Mouse (Mus musculus) midbrain, embryonic 15.5 days (tissue): ENCODE measurements around the gene Tcf7l1. TPM values are rescaled to one million over a fixed set of nuclear protein-coding genes. Genes with fewer than 3 reads are reported as not detected.

Source experiments
- ATAC-seq: fragments of 200-750 bp; cut with Nextera tagmentation; replicated peaks from 2 replicates; pipeline ENCODE4 v1.8.0; 2017; ENCODE audit warnings: moderate TSS enrichment
- H3K27ac ChIP-seq: fragments of 300-500 bp; sonication (generic); 2 replicates; pipeline ENCODE4 v1.5.1; 2015; ENCODE audit warnings: mild to moderate bottlenecking, inconsistent platforms
- H3K27me3 ChIP-seq: fragments of 300-500 bp; sonication (generic); replicated peaks from 2 replicates; pipeline ENCODE4 v1.6.1; 2015; ENCODE audit warnings: inconsistent platforms
- H3K36me3 ChIP-seq: fragments of 300-500 bp; sonication (generic); replicated peaks from 2 replicates; pipeline ENCODE4 v1.6.1; 2015; ENCODE audit warnings: inconsistent platforms
- H3K4me1 ChIP-seq: fragments of 300-500 bp; sonication (generic); 2 replicates; pipeline ENCODE4 v1.6.1; 2015; ENCODE audit warnings: inconsistent platforms
- H3K4me2 ChIP-seq: fragments of 300-500 bp; sonication (generic); 2 replicates; pipeline ENCODE4 v1.6.1; 2015; ENCODE audit warnings: inconsistent platforms, mild to moderate bottlenecking, moderate library complexity
- H3K4me3 ChIP-seq: fragments of 300-500 bp; sonication (generic); 2 replicates; pipeline ENCODE4 v1.5.1; 2015; ENCODE audit warnings: mild to moderate bottlenecking, inconsistent platforms
- H3K9ac ChIP-seq: fragments of 300-500 bp; sonication (generic); 2 replicates; pipeline ENCODE4 v1.6.1; 2015; ENCODE audit warnings: mild to moderate bottlenecking, inconsistent platforms
- H3K9me3 ChIP-seq: fragments of 300-500 bp; sonication (generic); 2 replicates; pipeline ENCODE4 v1.6.1; 2016; ENCODE audit warnings: inconsistent platforms
- WGBS: fragments of 180-500 bp; shearing (Covaris S2); methylation state at CpG from one replicate; pipeline ENCODE4 v1.1.7; 2015; ENCODE audit warnings: mixed read lengths; 5-methylcytosine and 5-hydroxymethylcytosine counted together
- polyA plus RNA-seq: library from polyadenylated mRNA; unstranded; fragments of >200 nt; fragmentation: Nextera tagmentation; extraction: Ambion mirVana; gene quantifications from 2 replicates; pipeline ENCODE4 v1.2.1, GENCODE M21; 2015

Tcf7l1 gene
- polyA plus RNA-seq, 1 experiment from 2014 or later: 6.1 TPM

- peak; percentile 92 for ATAC-seq
- Histone ChIP-seq H3K9ac (no peak overlapping the region), H3K4me3 (no peak overlapping the region), H3K27ac (peak overlapping the region; percentile 53), H3K4me1 (peaks cover 4% of the 10 kb centered on the region; the same call in 1 of the 2 replicates), H3K27me3 (no peaks in the 10 kb centered on the region), H3K36me3 (no peaks in the 10 kb centered on the region), H3K9me3 (no peaks in the 10 kb centered on the region), H3K4me2 (no peak overlapping the region)
- 6% methylated on average over 8 of the region's 8 CpGs for WGBS
Measured at GRCm38 (mm10) chr6:72711508-72712081, 77.5 kb downstream of the Tcf7l1 start.

GRCm38 (mm10) chr6:72710897-72711507 is 78.1 kb downstream of the Tcf7l1 start:
- no peaks in the 10 kb centered on the region for H3K9me3 ChIP-seq
- ATAC-seq: peak; percentile 64
- H3K4me1 ChIP-seq: peaks cover 4% of the 10 kb centered on the region; the same call in 1 of the 2 replicates
- H3K4me3 ChIP-seq: no peak overlapping the region
- no peaks in the 10 kb centered on the region for H3K36me3 ChIP-seq
- 45% methylated on average over 10 of the region's 10 CpGs for WGBS
- H3K27ac ChIP-seq: peak overlapping the region; percentile 53
- no peak overlapping the region for H3K4me2 ChIP-seq
- H3K9ac ChIP-seq: no peak overlapping the region
- no peaks in the 10 kb centered on the region for H3K27me3 ChIP-seq

GRCm38 (mm10) chr6:72699467-72700126 is 89.5 kb downstream of the Tcf7l1 start:
- H3K9ac ChIP-seq: no peak overlapping the region
- 14% methylated on average over 5 of the region's 5 CpGs for WGBS
- no peaks in the 10 kb centered on the region for H3K36me3 ChIP-seq
- peaks cover 2% of the 10 kb centered on the region; the same call in 1 of the 2 replicates for H3K4me1 ChIP-seq
- H3K4me2 ChIP-seq: no peak overlapping the region
- H3K9me3 ChIP-seq: no peaks in the 10 kb centered on the region
- no peak overlapping the region for H3K4me3 ChIP-seq
- peak; percentile 79; the same call in 1 of the 2 replicates for ATAC-seq
- no peak overlapping the region for H3K27ac ChIP-seq
- H3K27me3 ChIP-seq: no peaks in the 10 kb centered on the region

- H3K4me2 ChIP-seq: no peak overlapping the region
- no peak overlapping the region for H3K27ac ChIP-seq
- H3K9me3 ChIP-seq: no peaks in the 10 kb centered on the region
- H3K4me1 ChIP-seq: peaks cover 4% of the 10 kb centered on the region; the same call in 1 of the 2 replicates
- H3K36me3 ChIP-seq: no peaks in the 10 kb centered on the region
- H3K4me3 ChIP-seq: no peak overlapping the region
- WGBS: 96% methylated on average over 5 of the region's 5 CpGs
- H3K9ac ChIP-seq: no peak overlapping the region
- ATAC-seq: no peak
- H3K27me3 ChIP-seq: no peaks in the 10 kb centered on the region
Measured at GRCm38 (mm10) chr6:72698559-72698958, 90.5 kb downstream of the Tcf7l1 start.

GRCm38 (mm10) chr6:72696601-72697335 is 92.3 kb downstream of the Tcf7l1 start:
- Histone ChIP-seq H3K27ac (no peak overlapping the region), H3K9me3 (no peaks in the 10 kb centered on the region), H3K4me1 (peaks cover 4% of the 10 kb centered on the region; the same call in 1 of the 2 replicates), H3K36me3 (no peaks in the 10 kb centered on the region), H3K27me3 (no peaks in the 10 kb centered on the region), H3K4me3 (no peak overlapping the region), H3K9ac (no peak overlapping the region), H3K4me2 (no peak overlapping the region)
- ATAC-seq: no peak
- WGBS: 41% methylated on average over 11 of the region's 11 CpGs

GRCm38 (mm10) chr6:72694791-72695204 is 94.3 kb downstream of the Tcf7l1 start:
- Histone ChIP-seq H3K9ac (no peak overlapping the region), H3K27ac (no peak overlapping the region), H3K4me1 (peaks cover 4% of the 10 kb centered on the region; the same call in 1 of the 2 replicates), H3K4me2 (no peak overlapping the region), H3K9me3 (no peaks in the 10 kb centered on the region), H3K27me3 (no peaks in the 10 kb centered on the region), H3K36me3 (no peaks in the 10 kb centered on the region), H3K4me3 (no peak overlapping the region)
- WGBS: 75% methylated on average over 10 of the region's 10 CpGs
- ATAC-seq: no peak

GRCm38 (mm10) chr6:72694047-72694790 is 94.8 kb downstream of the Tcf7l1 start:
- ATAC-seq: no peak
- Histone ChIP-seq H3K36me3 (no peaks in the 10 kb centered on the region), H3K9me3 (no peaks in the 10 kb centered on the region), H3K27ac (no peak overlapping the region), H3K27me3 (no peaks in the 10 kb centered on the region), H3K9ac (no peak overlapping the region), H3K4me2 (no peak overlapping the region), H3K4me1 (peaks cover 4% of the 10 kb centered on the region; the same call in 1 of the 2 replicates), H3K4me3 (no peak overlapping the region)
- WGBS: 74% methylated on average over 5 of the region's 5 CpGs

- Histone ChIP-seq H3K27me3 (no peaks in the 10 kb centered on the region), H3K27ac (no peak overlapping the region), H3K36me3 (no peaks in the 10 kb centered on the region), H3K4me1 (peaks cover 4% of the 10 kb centered on the region; the same call in 1 of the 2 replicates), H3K9ac (no peak overlapping the region), H3K4me3 (no peak overlapping the region), H3K9me3 (no peaks in the 10 kb centered on the region), H3K4me2 (no peak overlapping the region)
- WGBS: 84% methylated on average over 6 of the region's 6 CpGs
- ATAC-seq: no peak
Measured at GRCm38 (mm10) chr6:72692469-72692868, 96.6 kb downstream of the Tcf7l1 start.

- ATAC-seq: no peak
- no peak overlapping the region for H3K27ac ChIP-seq
- no peaks in the 10 kb centered on the region for H3K36me3 ChIP-seq
- H3K9me3 ChIP-seq: no peaks in the 10 kb centered on the region
- H3K4me3 ChIP-seq: no peak overlapping the region
- H3K9ac ChIP-seq: no peak overlapping the region
- H3K4me2 ChIP-seq: no peak overlapping the region
- H3K27me3 ChIP-seq: no peaks in the 10 kb centered on the region
- WGBS: 88% methylated on average over 9 of the region's 9 CpGs
- peaks cover 4% of the 10 kb centered on the region; the same call in 1 of the 2 replicates for H3K4me1 ChIP-seq
Measured at GRCm38 (mm10) chr6:72691549-72691948, 97.5 kb downstream of the Tcf7l1 start.

GRCm38 (mm10) chr6:72690595-72690994 is 98.5 kb downstream of the Tcf7l1 start:
- no peaks in the 10 kb centered on the region for H3K9me3 ChIP-seq
- H3K4me3 ChIP-seq: no peak overlapping the region
- WGBS: 69% methylated on average over 10 of the region's 10 CpGs
- no peak overlapping the region for H3K27ac ChIP-seq
- H3K4me1 ChIP-seq: peaks cover 4% of the 10 kb centered on the region; the same call in 1 of the 2 replicates
- no peaks in the 10 kb centered on the region for H3K36me3 ChIP-seq
- ATAC-seq: no peak
- no peaks in the 10 kb centered on the region for H3K27me3 ChIP-seq
- no peak overlapping the region for H3K9ac ChIP-seq
- no peak overlapping the region for H3K4me2 ChIP-seq

- Histone ChIP-seq H3K27ac (no peak overlapping the region), H3K27me3 (no peaks in the 10 kb centered on the region), H3K9ac (no peak overlapping the region), H3K4me1 (peaks cover 4% of the 10 kb centered on the region; the same call in 1 of the 2 replicates), H3K4me3 (no peak overlapping the region), H3K9me3 (no peaks in the 10 kb centered on the region), H3K36me3 (no peaks in the 10 kb centered on the region), H3K4me2 (no peak overlapping the region)
- ATAC-seq: no peak
- 91% methylated on average over 8 of the region's 8 CpGs for WGBS
Measured at GRCm38 (mm10) chr6:72690001-72690400, 99.1 kb downstream of the Tcf7l1 start.
